Mouse (Mus musculus): ENCODE results near the gene Iqub.

- no peak for TF ChIP-seq CTCF (IDR thresholded peaks at IDR 0.05; ENCODE audit: control insufficient read depth, insufficient read depth, insufficient replicate concordance, low read depth, low read length)
- no peak for TF ChIP-seq POLR2A (IDR thresholded peaks at IDR 0.05; ENCODE audit: control insufficient read depth, low read depth, low read length)
These were observed 28.3 kb upstream of the Iqub start for GRCm38 (mm10) chr6:24543119-24543591.

All from testis, adult 2 months (tissue).